Mouse (Mus musculus) forebrain, embryonic 10.5 days (tissue): ENCODE data around the gene Hoxb4. TPM values are rescaled to one million over a fixed set of nuclear protein-coding genes. Genes with fewer than 3 reads are reported as not detected.
A peak's percentile ranks its signal among the peaks of the same experiment; 100 is the strongest.

Experiments used
- DNase-seq: peaks from one replicate; pipeline ENCODE4 v3.0.0-alpha.2; 2017; ENCODE audit warnings: low spot score; ENCODE audit errors: extremely low spot score
- H3K27ac ChIP-seq: fragments of 300-500 bp; sonication (generic); 2 replicates; pipeline ENCODE4 v1.5.1; 2016; ENCODE audit warnings: mild to moderate bottlenecking
- H3K27me3 ChIP-seq: fragments of 300-500 bp; sonication (generic); 2 replicates; pipeline ENCODE4 v1.6.1; 2016; ENCODE audit warnings: mild to moderate bottlenecking; ENCODE audit not compliant: poor library complexity, severe bottlenecking
- H3K36me3 ChIP-seq: fragments of 300-500 bp; sonication (generic); replicated peaks from 2 replicates; pipeline ENCODE4 v1.6.1; 2016; ENCODE audit warnings: mild to moderate bottlenecking, moderate library complexity
- H3K4me1 ChIP-seq: fragments of 300-500 bp; sonication (generic); 2 replicates; pipeline ENCODE4 v1.6.1; 2016
- H3K4me3 ChIP-seq: fragments of 300-500 bp; sonication (generic); 2 replicates; pipeline ENCODE4 v1.5.1; 2016; ENCODE audit warnings: mild to moderate bottlenecking, moderate library complexity
- H3K9me3 ChIP-seq: fragments of 300-500 bp; sonication (generic); 2 replicates; pipeline ENCODE4 v1.6.1; 2016; ENCODE audit warnings: mild to moderate bottlenecking, moderate library complexity
- WGBS: fragments of 180-500 bp; shearing (Covaris S2); methylation state at CpG from one replicate; pipeline ENCODE4 v1.1.7; 2016; 5-methylcytosine and 5-hydroxymethylcytosine counted together
- microRNA counts: library from miRNA; unstranded; fragments of <30 nt; microRNA quantifications from one replicate; lab custom pipeline; 2017
- microRNA-seq: library from miRNA; unstranded; fragments of <30 nt; microRNA quantifications from one replicate; pipeline ENCODE4, GENCODE M21; 2017
- polyA plus RNA-seq: library from polyadenylated mRNA; unstranded; fragments of >200 nt; fragmentation: Nextera tagmentation; extraction: Ambion mirVana; gene quantifications from 2 replicates; pipeline ENCODE4 v1.2.1, GENCODE M21; 2016

Hoxb4 gene
- polyA plus RNA-seq, 1 experiment from 2014 or later: not detected

DNA sequence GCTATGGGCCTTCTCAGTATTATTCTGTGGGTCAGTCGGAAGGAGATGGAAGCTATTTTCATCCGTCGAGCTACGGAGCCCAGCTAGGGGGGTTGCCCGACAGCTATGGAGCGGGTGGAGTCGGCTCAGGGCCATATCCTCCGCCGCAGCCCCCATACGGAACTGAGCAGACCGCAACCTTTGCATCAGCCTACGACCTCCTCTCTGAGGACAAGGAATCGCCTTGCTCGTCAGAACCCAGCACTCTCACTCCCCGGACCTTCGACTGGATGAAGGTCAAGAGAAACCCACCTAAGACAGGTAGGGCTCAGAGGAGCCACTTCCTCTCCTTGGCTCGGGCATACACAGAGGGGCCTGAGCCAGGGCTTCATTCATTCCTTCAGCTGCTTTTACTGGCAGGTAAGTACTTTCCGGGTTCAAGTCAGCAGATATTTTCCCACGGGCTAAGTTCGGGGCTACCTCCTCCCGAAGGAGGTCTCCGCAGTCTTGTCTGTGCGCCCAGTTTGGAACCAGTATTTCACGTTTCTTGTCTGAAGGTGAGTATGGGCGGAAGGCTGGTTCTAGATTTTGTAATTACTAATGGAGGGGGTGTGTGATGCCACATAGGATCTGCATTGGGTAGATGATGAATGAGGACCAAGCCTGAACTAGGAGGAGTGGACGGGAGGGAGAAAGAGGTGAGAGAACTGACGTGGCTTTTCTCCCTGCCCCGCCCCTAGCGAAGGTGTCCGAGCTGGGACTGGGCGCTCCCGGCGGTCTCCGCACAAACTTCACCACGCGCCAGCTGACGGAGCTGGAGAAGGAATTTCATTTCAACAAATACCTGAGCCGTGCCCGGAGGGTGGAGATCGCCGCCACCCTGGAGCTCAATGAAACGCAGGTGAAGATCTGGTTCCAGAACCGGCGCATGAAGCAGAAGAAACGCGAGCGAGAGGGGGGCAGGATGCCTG lies 48.3 kb downstream of the Hoxb4 start:
- 1% methylated on average over 47 of the region's 47 CpGs for WGBS
- DNase-seq: no peak

DNA sequence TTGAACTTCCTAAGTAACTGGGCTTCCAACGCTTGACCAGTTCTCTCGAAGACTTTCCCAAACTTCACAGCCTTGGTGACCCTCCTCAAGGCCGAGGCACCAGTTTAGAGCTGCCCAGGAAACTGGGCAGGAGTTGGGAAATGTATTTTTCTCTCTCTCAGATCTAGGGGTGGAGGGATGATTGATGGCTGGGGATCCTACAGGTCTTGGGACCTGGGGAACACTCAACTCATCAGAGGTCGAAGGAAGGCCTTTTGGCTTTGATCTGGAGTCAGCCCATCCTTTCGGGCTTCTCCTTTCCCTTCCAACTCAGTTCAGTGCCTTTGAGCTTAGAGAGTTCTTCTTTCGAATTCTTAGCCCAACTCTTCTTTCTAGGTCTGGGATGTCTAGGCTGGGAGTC lies 49.1 kb downstream of the Hoxb4 start:
- peaks cover 6% of the 10 kb centered on the region; the same call in 1 of the 2 replicates for H3K4me1 ChIP-seq
- H3K36me3 ChIP-seq: no peaks in the 10 kb centered on the region
- no peak overlapping the region for H3K27ac ChIP-seq
- H3K9me3 ChIP-seq: no peaks in the 10 kb centered on the region
- H3K4me3 ChIP-seq: no peak overlapping the region
- 11% methylated on average over 6 of the region's 6 CpGs for WGBS
- no peak for DNase-seq
- H3K27me3 ChIP-seq: peaks cover 100% of the 10 kb centered on the region

More for the DNA sequence above, 48.3 kb downstream of the Hoxb4 start:
- Histone ChIP-seq H3K27me3 (peaks cover 100% of the 10 kb centered on the region), H3K9me3 (no peaks in the 10 kb centered on the region), H3K4me1 (peaks cover 6% of the 10 kb centered on the region; the same call in 1 of the 2 replicates), H3K36me3 (no peaks in the 10 kb centered on the region), H3K27ac (no peak overlapping the region), H3K4me3 (no peak overlapping the region)

DNA sequence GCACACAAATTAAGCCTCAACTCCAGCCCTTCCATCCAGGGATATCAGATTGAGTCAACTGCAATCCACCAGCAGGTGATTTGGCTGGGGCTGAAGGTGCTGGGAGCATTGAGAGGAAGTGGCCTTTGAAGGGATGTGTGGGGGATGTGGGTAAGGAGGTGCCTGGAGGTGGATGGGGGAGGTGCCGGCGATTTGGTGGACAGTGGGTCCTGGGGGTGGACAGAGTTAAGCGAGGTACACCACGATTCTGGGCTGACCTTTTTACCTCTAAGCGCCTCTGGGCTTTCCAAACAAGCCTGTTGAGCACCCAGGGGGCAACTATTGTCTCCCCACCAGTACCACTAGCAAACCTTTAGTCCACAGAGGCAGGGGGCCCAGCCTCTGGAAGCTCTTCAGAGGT lies 50.6 kb downstream of the Hoxb4 start:
- no peak overlapping the region for H3K27ac ChIP-seq
- H3K27me3 ChIP-seq: peaks cover 100% of the 10 kb centered on the region
- no peaks in the 10 kb centered on the region for H3K9me3 ChIP-seq
- no peak overlapping the region for H3K4me3 ChIP-seq
- no peak for DNase-seq
- no peaks in the 10 kb centered on the region for H3K36me3 ChIP-seq
- 4% methylated on average over 5 of the region's 5 CpGs for WGBS
- H3K4me1 ChIP-seq: peaks cover 10% of the 10 kb centered on the region; the same call in 1 of the 2 replicates

DNA sequence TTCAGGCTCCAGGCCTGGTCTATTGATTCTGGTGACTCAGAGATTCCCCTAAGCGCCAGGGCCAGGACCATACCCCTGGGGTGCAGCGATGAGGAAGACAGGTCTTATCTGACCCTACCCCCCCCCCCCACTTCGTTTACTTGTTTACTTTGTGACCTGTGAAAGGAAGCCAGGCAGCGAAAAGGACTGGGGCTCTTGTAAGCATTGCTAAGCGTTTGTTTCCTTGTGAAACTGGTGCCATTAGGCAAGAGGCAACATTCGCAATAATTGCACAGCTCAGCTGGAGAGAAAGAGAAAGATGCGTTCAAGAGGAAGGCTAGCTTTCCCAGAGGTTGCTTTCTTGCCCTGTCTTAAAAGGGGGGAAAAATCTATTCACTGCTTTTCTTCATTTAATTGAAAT lies 51.1 kb downstream of the Hoxb4 start:
- Histone ChIP-seq H3K36me3 (no peaks in the 10 kb centered on the region), H3K27me3 (peaks cover 100% of the 10 kb centered on the region), H3K27ac (no peak overlapping the region), H3K4me1 (peaks cover 10% of the 10 kb centered on the region; the same call in 1 of the 2 replicates), H3K4me3 (no peak overlapping the region), H3K9me3 (no peaks in the 10 kb centered on the region)
- WGBS: 4% methylated on average over 7 of the region's 7 CpGs
- no peak for DNase-seq

MicroRNA genes within 50 kb of the gene (microRNA counts, 519-probe panel; counts per million panel counts)
- microRNA mmu-miR-10a (lab: Ali Mortazavi, UCI): 341 counts per million, percentile 65 among the panel's probes with 10 or more counts

Small RNAs within 50 kb of the gene (microRNA-seq; reads per million reads assigned to microRNA genes)
- gene Mir10a: 142 reads per million, percentile 51 among the genes with 10 or more reads in this experiment

Other genes with a start within 250 kb of the Hoxb4 start
- 557 and 584 TPM in 2 replicates for gene Atp5g1, start 242.6 kb upstream of the Hoxb4 start, polyA plus RNA-seq
- gene Calcoco2, start 206.3 kb upstream of the Hoxb4 start, polyA plus RNA-seq: not detected in 2 replicates
- not detected in 2 replicates for gene Ttll6, start 184.5 kb upstream of the Hoxb4 start, polyA plus RNA-seq
- not detected in 2 replicates for gene Hoxb13, start 124.0 kb upstream of the Hoxb4 start, polyA plus RNA-seq
- gene Hoxb9, start 46.8 kb upstream of the Hoxb4 start, polyA plus RNA-seq: not detected in 2 replicates
- gene Hoxb8, start 36.4 kb upstream of the Hoxb4 start, polyA plus RNA-seq: not detected in 2 replicates
- gene Hoxb7, start 31.6 kb upstream of the Hoxb4 start, polyA plus RNA-seq: not detected in 2 replicates
- gene Hoxb6, start 25.8 kb upstream of the Hoxb4 start, polyA plus RNA-seq: not detected in 2 replicates
- gene Hoxb5, start 14.9 kb upstream of the Hoxb4 start, polyA plus RNA-seq: not detected in 2 replicates
- not detected in 2 replicates for gene Hoxb3, start 5.1 kb downstream of the Hoxb4 start, polyA plus RNA-seq
- not detected in 2 replicates for gene Hoxb2, start 32.3 kb downstream of the Hoxb4 start, polyA plus RNA-seq
- gene Hoxb1, start 47.5 kb downstream of the Hoxb4 start, polyA plus RNA-seq: 0.07 TPM in 1 of 2 replicates, not detected in the other
- 1.7 and 2.2 TPM in 2 replicates for gene Skap1, start 146.3 kb downstream of the Hoxb4 start, polyA plus RNA-seq